Mouse (Mus musculus) heart, embryonic 13.5 days (tissue): ENCODE data around the gene Tmem127. TPM values are rescaled to one million over a fixed set of nuclear protein-coding genes. Genes with fewer than 3 reads are reported as not detected.
"Not testable (repeated sequence)": the region's sequence is repeated elsewhere in the genome, so short reads cannot be mapped to it uniquely, and the experiment has no call there.

ENCODE experiments used
- ATAC-seq: fragments of 200-750 bp; cut with Nextera tagmentation; 2 replicates; pipeline ENCODE4 v1.8.0; 2017; ENCODE audit warnings: moderate TSS enrichment; ENCODE audit not compliant: insufficient number of reproducible peaks, low FRiP score, low TSS enrichment; ENCODE audit errors: extremely low read depth
- H3K27ac ChIP-seq: fragments of 300-500 bp; sonication (generic); replicated peaks from 2 replicates; pipeline ENCODE4 v1.5.1; 2015; ENCODE audit warnings: moderate library complexity, mild to moderate bottlenecking, inconsistent platforms
- H3K27me3 ChIP-seq: fragments of 300-500 bp; sonication (generic); replicated peaks from 2 replicates; pipeline ENCODE4 v1.6.1; 2015; ENCODE audit warnings: mild to moderate bottlenecking, inconsistent platforms
- H3K36me3 ChIP-seq: fragments of 300-500 bp; sonication (generic); 2 replicates; pipeline ENCODE4 v1.6.1; 2015; ENCODE audit warnings: mild to moderate bottlenecking, inconsistent platforms
- H3K4me1 ChIP-seq: fragments of 300-500 bp; sonication (generic); 2 replicates; pipeline ENCODE4 v1.6.1; 2015; ENCODE audit warnings: inconsistent platforms
- H3K4me2 ChIP-seq: fragments of 300-500 bp; sonication (generic); 2 replicates; pipeline ENCODE4 v1.6.1; 2015; ENCODE audit warnings: inconsistent platforms, mild to moderate bottlenecking, moderate library complexity
- H3K4me3 ChIP-seq: fragments of 300-500 bp; sonication (generic); 2 replicates; pipeline ENCODE4 v1.5.1; 2015; ENCODE audit warnings: moderate library complexity, mild to moderate bottlenecking, inconsistent platforms
- H3K9ac ChIP-seq: fragments of 300-500 bp; sonication (generic); 2 replicates; pipeline ENCODE4 v1.6.1; 2015; ENCODE audit warnings: inconsistent platforms, mild to moderate bottlenecking, moderate library complexity
- H3K9me3 ChIP-seq: fragments of 300-500 bp; sonication (generic); 2 replicates; pipeline ENCODE4 v1.6.1; 2016; ENCODE audit warnings: inconsistent platforms
- WGBS: fragments of 180-500 bp; shearing (Covaris S2); methylation state at CpG from one replicate; pipeline ENCODE4 v1.1.7; 2015; ENCODE audit warnings: mixed read lengths; 5-methylcytosine and 5-hydroxymethylcytosine counted together
- polyA plus RNA-seq: library from polyadenylated mRNA; unstranded; fragments of >200 nt; fragmentation: Nextera tagmentation; extraction: Ambion mirVana; gene quantifications from 2 replicates; pipeline ENCODE4 v1.2.1, GENCODE M21; 2015

Tmem127 gene
- polyA plus RNA-seq: 19.7 and 21.6 TPM in 2 replicates

- WGBS: under 1% methylated on average over 53 of the region's 53 CpGs
- H3K4me2 ChIP-seq: peak within 1 kb of the TSS; percentile 95
- peaks cover 50% of the 10 kb centered on the region for H3K4me1 ChIP-seq
- H3K27me3 ChIP-seq: no peaks in the 10 kb centered on the region
- ATAC-seq: peak; percentile 92
- H3K27ac ChIP-seq: peak within 1 kb of the TSS; percentile 77
- no peaks in the 10 kb centered on the region for H3K9me3 ChIP-seq
- peaks cover 43% of the 10 kb centered on the region for H3K36me3 ChIP-seq
- peak within 1 kb of the TSS; percentile 93 for H3K9ac ChIP-seq
- H3K4me3 ChIP-seq: peak within 1 kb of the TSS; percentile 96
Observed at GRCm38 (mm10) chr2:127247592-127248333, at the start of gene Tmem127, which contains the start of gene Ciao1. Gene Tmem127 (plus strand): TSS chr2:127247908. Gene Ciao1 (minus strand): TSS chr2:127247816.

GRCm38 (mm10) chr2:127204932-127205331 lies 42.8 kb upstream of the Tmem127 start:
- no peaks in the 10 kb centered on the region for H3K9me3 ChIP-seq
- peaks cover 20% of the 10 kb centered on the region for H3K4me1 ChIP-seq
- ATAC-seq: no peak
- no peaks in the 10 kb centered on the region for H3K27me3 ChIP-seq
- H3K27ac ChIP-seq: no peak overlapping the region
- H3K4me2 ChIP-seq: no peak overlapping the region
- no peak overlapping the region for H3K4me3 ChIP-seq
- H3K36me3 ChIP-seq: peaks cover 21% of the 10 kb centered on the region
- H3K9ac ChIP-seq: no peak overlapping the region
- WGBS: 21% methylated on average over 3 of the region's 3 CpGs

- Histone ChIP-seq H3K4me1 (peaks cover 20% of the 10 kb centered on the region), H3K36me3 (peaks cover 24% of the 10 kb centered on the region)
- H3K4me3 ChIP-seq, H3K9me3 ChIP-seq, H3K9ac ChIP-seq, ATAC-seq, H3K27me3 ChIP-seq, H3K4me2 ChIP-seq, H3K27ac ChIP-seq: not testable (repeated sequence)
- WGBS: 76% methylated on average over 4 of the region's 4 CpGs
Observed at GRCm38 (mm10) chr2:127205936-127206335, 41.8 kb upstream of the Tmem127 start.

- Histone ChIP-seq H3K27ac (no peak overlapping the region), H3K36me3 (peaks cover 30% of the 10 kb centered on the region), H3K4me2 (0 out of 2 replicates have a peak overlapping the region, but pooled peaks have one; percentile 91), H3K9me3 (no peaks in the 10 kb centered on the region), H3K4me1 (peaks cover 20% of the 10 kb centered on the region), H3K4me3 (no peak overlapping the region), H3K9ac (no peak overlapping the region), H3K27me3 (no peaks in the 10 kb centered on the region)
- WGBS: 84% methylated on average over 2 of the region's 2 CpGs
- no peak for ATAC-seq
Observed at GRCm38 (mm10) chr2:127206916-127207315, 40.8 kb upstream of the Tmem127 start.

GRCm38 (mm10) chr2:127207547-127208451 lies 39.9 kb upstream of the Tmem127 start, which contains the start of the genes 1810024B03Rik and Snrnp200:
Gene 1810024B03Rik (minus strand): TSS chr2:127208280.
Gene Snrnp200 (plus strand): TSS chr2:127208386.
- ATAC-seq: peak; percentile 84; the same call in 1 of the 2 replicates
- 13% methylated on average over 36 of the region's 36 CpGs for WGBS

GRCm38 (mm10) chr2:127208452-127208769 lies 39.3 kb upstream of the Tmem127 start:
- whole genome bisulfite sequencing: 0% methylated on average over 17 of the region's 17 CpGs
- peak overlapping the region; percentile 72 for H3K27ac ChIP-seq

More at GRCm38 (mm10) chr2:127207547-127208451, 39.9 kb upstream of the Tmem127 start, which contains the start of the genes 1810024B03Rik and Snrnp200:
- Histone ChIP-seq H3K27ac (peak within 1 kb of the TSS; percentile 72), H3K36me3 (peaks cover 34% of the 10 kb centered on the region), H3K4me3 (peak within 1 kb of the TSS; percentile 95), H3K9ac (peak within 1 kb of the TSS; percentile 93), H3K4me1 (peaks cover 20% of the 10 kb centered on the region), H3K27me3 (no peaks in the 10 kb centered on the region), H3K9me3 (no peaks in the 10 kb centered on the region), H3K4me2 (peak within 1 kb of the TSS; percentile 91)

GRCm38 (mm10) chr2:127210701-127211100 lies 37.0 kb upstream of the Tmem127 start:
- Histone ChIP-seq H3K4me1 (peaks cover 20% of the 10 kb centered on the region), H3K4me3 (no peak overlapping the region)
- no peak for ATAC-seq

More at GRCm38 (mm10) chr2:127208452-127208769, 39.3 kb upstream of the Tmem127 start:
- peaks cover 20% of the 10 kb centered on the region for H3K4me1 ChIP-seq
- H3K27me3 ChIP-seq: no peaks in the 10 kb centered on the region
- H3K4me3 ChIP-seq: peak overlapping the region; percentile 95
- peak overlapping the region; percentile 91 for H3K4me2 ChIP-seq
- H3K9ac ChIP-seq: peak overlapping the region; percentile 93
- H3K9me3 ChIP-seq: no peaks in the 10 kb centered on the region
- ATAC-seq: no peak
- peaks cover 37% of the 10 kb centered on the region for H3K36me3 ChIP-seq

GRCm38 (mm10) chr2:127217746-127218145 lies 30.0 kb upstream of the Tmem127 start:
- peaks cover 99% of the 10 kb centered on the region for H3K36me3 ChIP-seq
- H3K4me3 ChIP-seq: no peak overlapping the region
- no peaks in the 10 kb centered on the region for H3K27me3 ChIP-seq
- H3K9me3 ChIP-seq: no peaks in the 10 kb centered on the region
- no peaks in the 10 kb centered on the region for H3K4me1 ChIP-seq
- no peak overlapping the region for H3K27ac ChIP-seq
- WGBS: 97% methylated on average over 5 of the region's 5 CpGs
- no peak for ATAC-seq
- no peak overlapping the region for H3K4me2 ChIP-seq
- H3K9ac ChIP-seq: no peak overlapping the region

More at GRCm38 (mm10) chr2:127210701-127211100, 37.0 kb upstream of the Tmem127 start:
- WGBS: 94% methylated on average over 11 of the region's 11 CpGs
- Histone ChIP-seq H3K4me2 (no peak overlapping the region), H3K9ac (no peak overlapping the region), H3K9me3 (no peaks in the 10 kb centered on the region), H3K27ac (no peak overlapping the region), H3K27me3 (no peaks in the 10 kb centered on the region), H3K36me3 (peaks cover 60% of the 10 kb centered on the region)

GRCm38 (mm10) chr2:127225261-127225660 lies 22.4 kb upstream of the Tmem127 start:
- peaks cover 98% of the 10 kb centered on the region for H3K36me3 ChIP-seq
- H3K4me3 ChIP-seq: no peak overlapping the region

GRCm38 (mm10) chr2:127237897-127238610 lies 9.7 kb upstream of the Tmem127 start:
- Histone ChIP-seq H3K27me3 (no peaks in the 10 kb centered on the region), H3K4me1 (peaks cover 9% of the 10 kb centered on the region; the same call in 1 of the 2 replicates), H3K36me3 (peaks cover 99% of the 10 kb centered on the region), H3K27ac (peak overlapping the region; percentile 73), H3K9me3 (no peaks in the 10 kb centered on the region), H3K9ac (no peak overlapping the region), H3K4me2 (no peak overlapping the region), H3K4me3 (no peak overlapping the region)
- no peak; the same call in 1 of the 2 replicates for ATAC-seq
- WGBS: 73% methylated on average over 11 of the region's 11 CpGs

More at GRCm38 (mm10) chr2:127225261-127225660, 22.4 kb upstream of the Tmem127 start:
- Histone ChIP-seq H3K27me3 (no peaks in the 10 kb centered on the region), H3K9me3 (no peaks in the 10 kb centered on the region), H3K9ac (no peak overlapping the region), H3K4me2 (no peak overlapping the region), H3K4me1 (no peaks in the 10 kb centered on the region), H3K27ac (no peak overlapping the region)
- WGBS: 95% methylated on average over 3 of the region's 3 CpGs
- no peak for ATAC-seq
